Mouse (Mus musculus) embryonic facial prominence, embryonic 10.5 days (tissue): Measurements from ENCODE around the gene Adgrg2. TPM values are rescaled to one million over a fixed set of nuclear protein-coding genes. Genes with fewer than 3 reads are reported as not detected.
A peak's percentile ranks its signal among the peaks of the same experiment; 100 is the strongest.

Experiments used
- DNase-seq: peaks from one replicate; pipeline ENCODE4 v3.0.0-alpha.2; 2017; ENCODE audit warnings: low spot score
- H3K27ac ChIP-seq: fragments of 300-500 bp; sonication (generic); replicated peaks from 2 replicates; pipeline ENCODE4 v1.5.1; 2016; ENCODE audit warnings: mild to moderate bottlenecking
- H3K27me3 ChIP-seq: fragments of 300-500 bp; sonication (generic); replicated peaks from 2 replicates; pipeline ENCODE4 v1.6.1; 2016; ENCODE audit warnings: low read depth, mild to moderate bottlenecking; ENCODE audit not compliant: poor library complexity, severe bottlenecking
- H3K36me3 ChIP-seq: fragments of 300-500 bp; sonication (generic); replicated peaks from 2 replicates; pipeline ENCODE4 v1.6.1; 2016; ENCODE audit warnings: mild to moderate bottlenecking, moderate library complexity
- H3K4me1 ChIP-seq: fragments of 300-500 bp; sonication (generic); 2 replicates; pipeline ENCODE4 v1.6.1; 2016
- H3K4me3 ChIP-seq: fragments of 300-500 bp; sonication (generic); 2 replicates; pipeline ENCODE4 v1.5.1; 2016; ENCODE audit warnings: mild to moderate bottlenecking, moderate library complexity
- H3K9me3 ChIP-seq: fragments of 300-500 bp; sonication (generic); 2 replicates; pipeline ENCODE4 v1.6.1; 2016; ENCODE audit warnings: mild to moderate bottlenecking
- WGBS: fragments of 180-500 bp; shearing (Covaris S2); methylation state at CpG from one replicate; pipeline ENCODE4 v1.1.7; 2016; 5-methylcytosine and 5-hydroxymethylcytosine counted together
- polyA plus RNA-seq: library from polyadenylated mRNA; unstranded; fragments of >200 nt; fragmentation: Nextera tagmentation; extraction: Ambion mirVana; gene quantifications from 2 replicates; pipeline ENCODE4 v1.2.1, GENCODE M21; 2016

The Adgrg2 gene
- polyA plus RNA-seq, 1 experiment from 2014 or later: 0.57 TPM

GRCm38 (mm10) chrX:160448351-160448750 is 57.9 kb downstream of the Adgrg2 start:
- H3K27me3 ChIP-seq: peaks cover 81% of the 10 kb centered on the region
- H3K4me3 ChIP-seq: no peak overlapping the region
- no peaks in the 10 kb centered on the region for H3K9me3 ChIP-seq
- H3K36me3 ChIP-seq: no peaks in the 10 kb centered on the region
- no peak overlapping the region for H3K27ac ChIP-seq
- no peaks in the 10 kb centered on the region for H3K4me1 ChIP-seq
- no peak for DNase-seq
- 85% methylated on average over 3 of the region's 3 CpGs for WGBS

GRCm38 (mm10) chrX:160449363-160449762 is 58.9 kb downstream of the Adgrg2 start:
- Histone ChIP-seq H3K4me3 (no peak overlapping the region), H3K27ac (no peak overlapping the region), H3K4me1 (no peaks in the 10 kb centered on the region), H3K36me3 (no peaks in the 10 kb centered on the region), H3K9me3 (no peaks in the 10 kb centered on the region), H3K27me3 (peaks cover 83% of the 10 kb centered on the region)
- no peak for DNase-seq
- WGBS: 77% methylated on average over 2 of the region's 2 CpGs

- Histone ChIP-seq H3K27me3 (peaks cover 78% of the 10 kb centered on the region), H3K36me3 (no peaks in the 10 kb centered on the region), H3K27ac (no peak overlapping the region), H3K4me1 (no peaks in the 10 kb centered on the region), H3K9me3 (no peaks in the 10 kb centered on the region), H3K4me3 (no peak overlapping the region)
- no peak for DNase-seq
- WGBS: 77% methylated on average over 5 of the region's 5 CpGs
Observed at GRCm38 (mm10) chrX:160455686-160456085, 65.2 kb downstream of the Adgrg2 start.

- H3K27me3 ChIP-seq: peaks cover 58% of the 10 kb centered on the region
- H3K36me3 ChIP-seq: no peaks in the 10 kb centered on the region
- WGBS: 88% methylated on average over 3 of the region's 3 CpGs
Observed at GRCm38 (mm10) chrX:160471257-160471786, 80.8 kb downstream of the Adgrg2 start.

GRCm38 (mm10) chrX:160489784-160490183 is 99.3 kb downstream of the Adgrg2 start:
- Histone ChIP-seq H3K9me3 (no peaks in the 10 kb centered on the region), H3K27me3 (peaks cover 88% of the 10 kb centered on the region), H3K27ac (no peak overlapping the region), H3K4me1 (no peaks in the 10 kb centered on the region), H3K36me3 (no peaks in the 10 kb centered on the region), H3K4me3 (no peak overlapping the region)
- WGBS: 82% methylated on average over 2 of the region's 2 CpGs
- DNase-seq: no peak

More at GRCm38 (mm10) chrX:160471257-160471786, 80.8 kb downstream of the Adgrg2 start:
- Histone ChIP-seq H3K4me3 (no peak overlapping the region), H3K27ac (no peak overlapping the region), H3K4me1 (no peaks in the 10 kb centered on the region), H3K9me3 (no peaks in the 10 kb centered on the region)
- DNase-seq: no peak

- Histone ChIP-seq H3K4me1 (no peaks in the 10 kb centered on the region), H3K4me3 (no peak overlapping the region), H3K36me3 (no peaks in the 10 kb centered on the region), H3K27me3 (peaks cover 92% of the 10 kb centered on the region), H3K9me3 (no peaks in the 10 kb centered on the region), H3K27ac (no peak overlapping the region)
- no peak for DNase-seq
- WGBS: 77% methylated on average over 2 of the region's 3 CpGs
Observed at GRCm38 (mm10) chrX:160494333-160494732, 103.8 kb downstream of the Adgrg2 start.

- peaks cover 88% of the 10 kb centered on the region for H3K27me3 ChIP-seq
- WGBS: 78% methylated on average over 6 of the region's 6 CpGs
Observed at GRCm38 (mm10) chrX:160494921-160495320, 104.4 kb downstream of the Adgrg2 start.

GRCm38 (mm10) chrX:160496473-160496872 is 106.0 kb downstream of the Adgrg2 start:
- no peaks in the 10 kb centered on the region for H3K9me3 ChIP-seq
- 80% methylated on average over 5 of the region's 5 CpGs for WGBS
- peaks cover 86% of the 10 kb centered on the region for H3K27me3 ChIP-seq
- no peak for DNase-seq
- H3K4me1 ChIP-seq: no peaks in the 10 kb centered on the region
- no peak overlapping the region for H3K27ac ChIP-seq
- no peaks in the 10 kb centered on the region for H3K36me3 ChIP-seq
- no peak overlapping the region for H3K4me3 ChIP-seq

More at GRCm38 (mm10) chrX:160494921-160495320, 104.4 kb downstream of the Adgrg2 start:
- H3K27ac ChIP-seq: no peak overlapping the region
- DNase-seq: no peak
- no peaks in the 10 kb centered on the region for H3K4me1 ChIP-seq
- no peaks in the 10 kb centered on the region for H3K9me3 ChIP-seq
- no peaks in the 10 kb centered on the region for H3K36me3 ChIP-seq
- no peak overlapping the region for H3K4me3 ChIP-seq

GRCm38 (mm10) chrX:160501095-160501494 is 110.6 kb downstream of the Adgrg2 start:
- H3K9me3 ChIP-seq: no peaks in the 10 kb centered on the region
- no peak overlapping the region for H3K27ac ChIP-seq
- no peak for DNase-seq
- no peaks in the 10 kb centered on the region for H3K36me3 ChIP-seq
- H3K27me3 ChIP-seq: peaks cover 81% of the 10 kb centered on the region
- no peak overlapping the region for H3K4me3 ChIP-seq
- 89% methylated on average over 3 of the region's 3 CpGs for WGBS
- peaks cover 6% of the 10 kb centered on the region for H3K4me1 ChIP-seq

GRCm38 (mm10) chrX:160501687-160502047 is 111.2 kb downstream of the Adgrg2 start:
- Histone ChIP-seq H3K36me3 (no peaks in the 10 kb centered on the region), H3K4me1 (peaks cover 6% of the 10 kb centered on the region), H3K27me3 (peaks cover 78% of the 10 kb centered on the region), H3K9me3 (no peaks in the 10 kb centered on the region), H3K4me3 (peak overlapping the region; percentile 66), H3K27ac (peak overlapping the region; percentile 88)
- WGBS: 27% methylated on average over 12 of the region's 12 CpGs
- DNase-seq: no peak

- no peaks in the 10 kb centered on the region for H3K36me3 ChIP-seq
- H3K4me3 ChIP-seq: peak within 1 kb of the TSS; percentile 66
- H3K27ac ChIP-seq: peak within 1 kb of the TSS; percentile 88
- peaks cover 6% of the 10 kb centered on the region for H3K4me1 ChIP-seq
- 18% methylated on average over 61 of the region's 61 CpGs for WGBS
- peaks cover 78% of the 10 kb centered on the region for H3K27me3 ChIP-seq
- no peaks in the 10 kb centered on the region for H3K9me3 ChIP-seq
- peak; percentile 87 for DNase-seq
Observed at GRCm38 (mm10) chrX:160502048-160503041, 111.9 kb downstream of the Adgrg2 start, which contains the start of gene Phka2. TSS of gene Phka2 (plus strand) at chrX:160502166.

- no peak overlapping the region for H3K27ac ChIP-seq
- H3K9me3 ChIP-seq: no peaks in the 10 kb centered on the region
- H3K4me3 ChIP-seq: no peak overlapping the region
- H3K27me3 ChIP-seq: peaks cover 71% of the 10 kb centered on the region
- WGBS: 67% methylated on average over 1 of the region's 1 CpGs
- DNase-seq: no peak
- H3K4me1 ChIP-seq: no peaks in the 10 kb centered on the region
- no peaks in the 10 kb centered on the region for H3K36me3 ChIP-seq
Observed at GRCm38 (mm10) chrX:160509046-160509445, 118.6 kb downstream of the Adgrg2 start.

GRCm38 (mm10) chrX:160510197-160510596 is 119.7 kb downstream of the Adgrg2 start:
- peaks cover 60% of the 10 kb centered on the region for H3K27me3 ChIP-seq
- no peaks in the 10 kb centered on the region for H3K9me3 ChIP-seq
- WGBS: 73% methylated on average over 2 of the region's 2 CpGs

More at GRCm38 (mm10) chrX:160510197-160510596, 119.7 kb downstream of the Adgrg2 start:
- Histone ChIP-seq H3K36me3 (no peaks in the 10 kb centered on the region), H3K4me3 (no peak overlapping the region), H3K27ac (no peak overlapping the region), H3K4me1 (no peaks in the 10 kb centered on the region)
- no peak for DNase-seq
